Mouse (Mus musculus): ENCODE results near the gene St6gal1. TPM values are rescaled to one million over a fixed set of nuclear protein-coding genes. Genes with fewer than 3 reads are reported as not detected.

St6gal1 gene
- polyA plus RNA-seq, 1 experiment, result 77.2 TPM

- no peak overlapping the region for H3K27ac ChIP-seq (ENCODE audit: insufficient read depth, low read depth, low read length)
- H3K4me3 ChIP-seq (ENCODE audit: insufficient read depth, low read length), result no peak overlapping the region
- H3K4me1 ChIP-seq (ENCODE audit: control insufficient read depth, insufficient read depth, low read length), result peaks cover 10% of the 10 kb centered on the region
- TF ChIP-seq CTCF (IDR thresholded peaks at IDR 0.05; ENCODE audit: low read depth, low read length), result no peak
- no peak for TF ChIP-seq POLR2A (IDR thresholded peaks at IDR 0.05; ENCODE audit: borderline replicate concordance, low read depth, low read length)
Observed at GRCm38 (mm10) chr16:23216366-23216765, 8.2 kb upstream of the St6gal1 start.

DNA sequence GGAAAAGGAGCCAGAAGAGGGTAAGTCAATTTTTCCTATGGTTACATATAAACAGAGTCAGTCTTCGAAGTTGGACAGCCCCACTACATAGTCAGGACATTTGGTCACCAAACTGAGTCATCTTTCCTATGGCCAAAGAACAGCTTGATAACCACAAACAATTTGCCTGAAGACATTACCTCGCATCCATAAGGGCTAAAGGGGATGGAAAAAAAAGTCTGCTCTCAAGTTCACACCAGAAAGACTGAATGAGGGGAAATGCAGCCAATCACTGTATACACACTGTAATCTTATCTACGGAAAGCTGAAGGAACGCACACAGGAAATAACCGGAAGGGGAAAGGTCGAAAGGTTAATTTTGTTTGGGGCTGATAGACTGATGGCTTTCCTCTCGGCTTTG is 6.2 kb upstream of the St6gal1 start:
- no peak for TF ChIP-seq POLR2A (IDR thresholded peaks at IDR 0.05; ENCODE audit: borderline replicate concordance, low read depth, low read length)
- Histone ChIP-seq H3K4me1 (ENCODE audit: control insufficient read depth, insufficient read depth, low read length) (peaks cover 10% of the 10 kb centered on the region), H3K27ac (ENCODE audit: insufficient read depth, low read depth, low read length) (no peak overlapping the region)

GRCm38 (mm10) chr16:23223166-23223870 is 1.2 kb upstream of the St6gal1 start:
- H3K4me1 ChIP-seq (ENCODE audit: control insufficient read depth, insufficient read depth, low read length), result peaks cover 8% of the 10 kb centered on the region
- no peak overlapping the region for H3K27ac ChIP-seq (ENCODE audit: insufficient read depth, low read depth, low read length)
- H3K4me3 ChIP-seq (ENCODE audit: insufficient read depth, low read length), result no peak overlapping the region
- TF ChIP-seq POLR2A (IDR thresholded peaks at IDR 0.05; ENCODE audit: borderline replicate concordance, low read depth, low read length) (no peak), CTCF (IDR thresholded peaks at IDR 0.05; ENCODE audit: low read depth, low read length) (no peak)

More for the DNA sequence above, 6.2 kb upstream of the St6gal1 start:
- no peak overlapping the region for H3K4me3 ChIP-seq (ENCODE audit: insufficient read depth, low read length)

GRCm38 (mm10) chr16:23223871-23224469 is 570 bp upstream of the St6gal1 start:
- no peak for TF ChIP-seq CTCF (IDR thresholded peaks at IDR 0.05; ENCODE audit: low read depth, low read length)
- no peak for TF ChIP-seq POLR2A (IDR thresholded peaks at IDR 0.05; ENCODE audit: borderline replicate concordance, low read depth, low read length)
- Histone ChIP-seq H3K4me1 (ENCODE audit: control insufficient read depth, insufficient read depth, low read length) (peaks cover 12% of the 10 kb centered on the region), H3K27ac (ENCODE audit: insufficient read depth, low read depth, low read length) (no peak overlapping the region), H3K4me3 (ENCODE audit: insufficient read depth, low read length) (no peak overlapping the region)

GRCm38 (mm10) chr16:23225069-23225721 is 655 bp downstream of the St6gal1 start:
- H3K4me1 ChIP-seq (ENCODE audit: control insufficient read depth, insufficient read depth, low read length), result peaks cover 19% of the 10 kb centered on the region
- peak overlapping the region; percentile 85 for H3K27ac ChIP-seq (ENCODE audit: insufficient read depth, low read depth, low read length)
- peak overlapping the region; percentile 95 for H3K4me3 ChIP-seq (ENCODE audit: insufficient read depth, low read length)
- no peak for TF ChIP-seq CTCF (IDR thresholded peaks at IDR 0.05; ENCODE audit: low read depth, low read length)
- TF ChIP-seq POLR2A (IDR thresholded peaks at IDR 0.05; ENCODE audit: borderline replicate concordance, low read depth, low read length), result no peak

DNA sequence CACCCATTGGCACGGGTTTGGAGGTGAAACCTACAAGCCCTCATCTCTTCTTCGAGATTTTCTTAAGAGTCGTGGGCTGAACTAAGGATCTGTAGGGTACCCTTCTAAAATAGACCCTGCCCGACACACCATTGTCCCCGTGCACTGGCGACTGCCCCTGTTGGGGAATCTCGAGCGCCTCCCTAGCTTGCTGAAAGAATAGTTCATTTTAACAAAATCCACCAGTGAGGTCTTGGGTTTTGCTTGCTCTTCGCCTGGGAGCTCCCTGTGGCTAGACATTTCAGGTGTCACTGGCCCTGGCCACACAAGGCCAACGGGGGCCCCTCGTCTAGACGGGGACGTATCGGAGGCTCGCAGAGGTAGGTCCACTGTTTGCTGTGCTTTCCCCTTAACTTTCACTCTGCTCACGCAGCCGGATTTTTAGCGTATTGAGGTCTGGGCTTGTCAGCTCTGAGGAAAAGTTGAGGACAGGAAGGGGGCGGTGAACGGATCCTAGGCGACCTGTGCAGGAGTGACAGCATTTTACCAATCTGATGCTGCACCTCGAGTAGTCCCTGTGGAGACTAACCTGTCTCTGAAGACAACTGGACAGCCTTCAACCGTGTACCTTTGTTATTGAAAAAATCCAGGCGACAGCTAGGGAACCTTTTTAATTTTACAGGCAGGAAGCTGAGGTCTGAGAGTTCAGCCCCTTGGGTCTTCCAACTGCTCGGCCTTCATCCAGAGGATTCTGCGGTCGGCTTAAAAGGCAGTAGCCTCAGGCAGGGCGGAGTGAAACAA is 1.5 kb downstream of the St6gal1 start:
- Histone ChIP-seq H3K27ac (ENCODE audit: insufficient read depth, low read depth, low read length) (peak overlapping the region; percentile 85), H3K4me3 (ENCODE audit: insufficient read depth, low read length) (peak overlapping the region; percentile 95), H3K4me1 (ENCODE audit: control insufficient read depth, insufficient read depth, low read length) (peaks cover 26% of the 10 kb centered on the region)
- TF ChIP-seq POLR2A (IDR thresholded peaks at IDR 0.05; ENCODE audit: borderline replicate concordance, low read depth, low read length) (no peak), CTCF (IDR thresholded peaks at IDR 0.05; ENCODE audit: low read depth, low read length) (no peak; the same call in 1 of the 2 replicates)

DNA sequence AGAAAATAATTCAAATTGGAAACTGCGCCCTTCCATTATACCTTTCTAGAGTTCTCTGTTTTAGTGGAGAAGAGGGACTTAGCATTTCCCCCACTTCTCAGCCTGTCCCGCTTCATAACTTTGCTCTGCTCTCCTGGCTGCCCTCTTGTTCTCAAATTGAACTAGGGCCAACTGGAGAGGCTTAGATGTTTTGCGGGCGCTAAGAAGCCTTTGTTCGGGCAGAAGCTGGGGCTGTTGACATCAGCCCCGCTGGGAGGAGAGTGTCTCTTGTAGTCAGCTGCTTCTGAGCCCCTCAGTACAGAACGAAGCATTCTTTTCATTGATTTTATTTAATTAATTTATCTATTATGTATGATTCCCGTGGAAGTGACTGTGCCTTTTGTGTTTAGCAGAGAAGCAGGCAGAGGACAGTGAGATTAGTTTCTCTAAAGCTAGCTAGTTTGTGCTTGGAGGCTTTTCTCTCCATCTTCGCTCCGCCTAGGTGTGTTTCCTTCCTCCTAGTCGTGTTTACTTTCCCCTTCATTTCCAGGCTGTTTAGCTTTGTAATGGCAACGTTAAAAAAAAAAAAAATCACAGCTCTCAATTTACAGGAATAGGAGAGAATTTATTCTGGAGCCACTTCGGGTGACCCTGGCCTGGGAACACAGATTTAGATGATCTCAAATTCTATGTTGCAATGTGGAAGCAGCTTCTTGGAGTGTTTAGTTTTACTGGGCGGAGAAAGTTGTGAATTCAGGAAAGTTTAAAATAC is 2.2 kb downstream of the St6gal1 start:
- 0 out of 2 replicates have a peak, but pooled peaks have one; percentile 6 for TF ChIP-seq POLR2A (IDR thresholded peaks at IDR 0.05; ENCODE audit: borderline replicate concordance, low read depth, low read length)
- no peak for TF ChIP-seq CTCF (IDR thresholded peaks at IDR 0.05; ENCODE audit: low read depth, low read length)
- Histone ChIP-seq H3K4me1 (ENCODE audit: control insufficient read depth, insufficient read depth, low read length) (peaks cover 34% of the 10 kb centered on the region), H3K27ac (ENCODE audit: insufficient read depth, low read depth, low read length) (peak overlapping the region; percentile 85), H3K4me3 (ENCODE audit: insufficient read depth, low read length) (peak overlapping the region; percentile 95)

DNA sequence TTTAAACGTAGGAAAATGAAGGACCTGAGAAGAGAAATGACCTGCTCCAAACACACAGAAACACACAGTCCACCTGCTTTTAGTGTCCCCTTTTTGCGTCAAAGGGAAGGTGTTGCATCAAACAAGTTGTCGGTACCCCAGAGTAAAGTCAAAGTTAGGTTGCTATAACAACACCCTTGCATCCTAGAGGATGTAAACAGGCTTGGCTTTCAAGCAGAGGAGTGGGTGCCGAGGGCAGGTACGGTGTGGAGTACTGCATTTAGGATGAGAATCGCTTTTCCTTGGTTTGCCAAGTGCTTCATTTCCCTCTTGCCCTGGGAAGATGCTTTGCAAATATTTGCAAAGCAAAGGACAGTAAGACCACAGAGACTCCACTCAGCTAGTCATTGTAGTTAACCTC is 3.3 kb downstream of the St6gal1 start:
- Histone ChIP-seq H3K27ac (ENCODE audit: insufficient read depth, low read depth, low read length) (no peak overlapping the region), H3K4me1 (ENCODE audit: control insufficient read depth, insufficient read depth, low read length) (peaks cover 42% of the 10 kb centered on the region), H3K4me3 (ENCODE audit: insufficient read depth, low read length) (no peak overlapping the region)
- TF ChIP-seq CTCF (IDR thresholded peaks at IDR 0.05; ENCODE audit: low read depth, low read length), result no peak
- no peak for TF ChIP-seq POLR2A (IDR thresholded peaks at IDR 0.05; ENCODE audit: borderline replicate concordance, low read depth, low read length)

GRCm38 (mm10) chr16:23228486-23228885 is 3.9 kb downstream of the St6gal1 start:
- Histone ChIP-seq H3K4me1 (ENCODE audit: control insufficient read depth, insufficient read depth, low read length) (peaks cover 44% of the 10 kb centered on the region), H3K27ac (ENCODE audit: insufficient read depth, low read depth, low read length) (no peak overlapping the region), H3K4me3 (ENCODE audit: insufficient read depth, low read length) (no peak overlapping the region)
- TF ChIP-seq CTCF (IDR thresholded peaks at IDR 0.05; ENCODE audit: low read depth, low read length) (no peak), POLR2A (IDR thresholded peaks at IDR 0.05; ENCODE audit: borderline replicate concordance, low read depth, low read length) (no peak)

All from bone marrow macrophage, adult 2 months (primary cell).